Mouse (Mus musculus) limb, embryonic 14.5 days (tissue): ENCODE results near the gene Plce1. TPM values are rescaled to one million over a fixed set of nuclear protein-coding genes. Genes with fewer than 3 reads are reported as not detected.
A peak's percentile ranks its signal among the peaks of the same experiment; 100 is the strongest.

Experiments
- ATAC-seq: fragments of 200-750 bp; cut with Nextera tagmentation; 2 replicates; pipeline ENCODE4 v1.8.0; 2017; ENCODE audit warnings: low read depth, moderate number of reproducible peaks, moderate TSS enrichment; ENCODE audit not compliant: low FRiP score
- DNase-seq: peaks from one replicate; pipeline ENCODE4 v3.0.0-alpha.2; 2015; ENCODE audit warnings: low spot score
- H3K27ac ChIP-seq: fragments of 300-500 bp; sonication (generic); replicated peaks from 2 replicates; pipeline ENCODE4 v1.5.1; 2014; ENCODE audit warnings: low read depth, mild to moderate bottlenecking, low read length, moderate library complexity, mixed read lengths
- H3K27me3 ChIP-seq: fragments of 300-500 bp; sonication (generic); 2 replicates; pipeline ENCODE4 v1.6.1; 2014; ENCODE audit warnings: low read length, mixed read lengths; ENCODE audit not compliant: control insufficient read depth, insufficient read depth
- H3K36me3 ChIP-seq: fragments of 300-500 bp; sonication (generic); 2 replicates; pipeline ENCODE4 v1.6.1; 2014; ENCODE audit warnings: mild to moderate bottlenecking, low read length, moderate library complexity, mixed read lengths; ENCODE audit not compliant: control insufficient read depth, insufficient read depth
- H3K4me1 ChIP-seq: fragments of 300-500 bp; sonication (generic); 2 replicates; pipeline ENCODE4 v1.6.1; 2014; ENCODE audit warnings: antibody characterized with exemption, low read length, mixed read lengths; ENCODE audit not compliant: control insufficient read depth, insufficient read depth
- H3K4me2 ChIP-seq: fragments of 300-500 bp; sonication (generic); replicated peaks from 2 replicates; pipeline ENCODE4 v1.6.1; 2014; ENCODE audit warnings: low read depth, mild to moderate bottlenecking, low read length, moderate library complexity; ENCODE audit not compliant: severe bottlenecking
- H3K4me3 ChIP-seq: fragments of 300-500 bp; sonication (generic); replicated peaks from 2 replicates; pipeline ENCODE4 v1.5.1; 2014; ENCODE audit warnings: low read length
- H3K9ac ChIP-seq: fragments of 300-500 bp; sonication (generic); 2 replicates; pipeline ENCODE4 v1.6.1; 2014; ENCODE audit warnings: mild to moderate bottlenecking, low read depth, low read length, moderate library complexity; ENCODE audit not compliant: severe bottlenecking
- H3K9me3 ChIP-seq: fragments of 300-500 bp; sonication (generic); 2 replicates; pipeline ENCODE4 v1.6.1; 2016; ENCODE audit warnings: low read length; ENCODE audit not compliant: control insufficient read depth
- POLR2A ChIP-seq: fragments of 200-500 bp; IDR thresholded peaks from 2 replicates; pipeline ENCODE4 v1.8.0; 2012; ENCODE audit warnings: inconsistent platforms, mild to moderate bottlenecking, moderate library complexity, borderline replicate concordance; ENCODE audit not compliant: insufficient read depth, insufficient read length; ENCODE audit errors: extremely low read depth
- WGBS: fragments of 180-500 bp; shearing (Covaris S2); extraction: QIAGEN DNeasy Blood & Tissue Kit; methylation state at CpG from one replicate; pipeline ENCODE4 v1.1.7; 2014; 5-methylcytosine and 5-hydroxymethylcytosine counted together
- polyA plus RNA-seq, 2 experiments: library from polyadenylated mRNA; depleted of rRNA in 1 of 2; stranded (reverse) in 1 of 2; unstranded in 1 of 2; fragments of >200 nt; fragmentation: Nextera tagmentation in 1 of 2; extraction: Ambion mirVana in 1 of 2; gene quantifications; 2 replicates each; pipeline versions ENCODE4 v1.2.1 to v1.2.3; 2012 to 2014

The Plce1 gene
- polyA plus RNA-seq, 2 experiments = 12.6 to 13.3 TPM

DNA sequence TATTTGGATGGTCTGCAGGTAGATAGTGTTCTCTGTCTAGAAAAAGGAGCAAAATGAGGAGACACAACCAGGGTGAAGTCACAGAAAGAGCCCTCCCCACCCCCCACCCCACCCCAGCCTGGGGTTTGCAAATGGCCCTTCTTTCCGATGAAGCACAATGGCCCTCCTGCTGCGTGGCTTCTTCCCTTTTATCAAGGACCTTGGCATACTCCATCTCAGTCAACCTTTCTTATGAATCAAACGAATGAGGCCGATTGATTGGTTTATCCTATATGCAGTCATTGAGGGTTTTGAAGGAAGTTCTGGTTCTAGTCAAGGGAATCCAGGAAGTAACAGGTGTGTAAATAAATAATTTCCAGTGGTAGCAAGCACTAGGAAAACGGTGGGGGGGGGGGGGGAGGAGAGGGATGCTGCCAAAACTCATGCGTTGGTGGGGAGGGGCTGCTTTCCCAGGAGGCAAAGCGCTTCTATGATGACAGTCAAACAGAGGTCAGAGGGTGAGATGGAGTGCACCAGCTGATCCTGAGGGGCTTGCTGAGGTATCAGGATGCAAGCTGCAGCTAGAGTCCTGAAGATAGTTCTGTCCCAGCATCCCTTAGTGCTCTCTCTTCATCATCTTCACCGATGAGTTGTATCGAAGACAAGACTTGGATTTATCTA is 27.2 kb downstream of the Plce1 start:
- DNase-seq = no peak
- no peak for TF ChIP-seq POLR2A
- H3K4me3 ChIP-seq = no peak overlapping the region
- no peaks in the 10 kb centered on the region for H3K27me3 ChIP-seq
- no peak overlapping the region for H3K9ac ChIP-seq
- peak overlapping the region; percentile 63 for H3K27ac ChIP-seq
- 73% methylated on average over 9 of the region's 9 CpGs for WGBS
- H3K36me3 ChIP-seq = no peaks in the 10 kb centered on the region
- no peaks in the 10 kb centered on the region for H3K9me3 ChIP-seq
- no peak overlapping the region for H3K4me2 ChIP-seq
- peaks cover 12% of the 10 kb centered on the region for H3K4me1 ChIP-seq
- ATAC-seq = no peak

DNA sequence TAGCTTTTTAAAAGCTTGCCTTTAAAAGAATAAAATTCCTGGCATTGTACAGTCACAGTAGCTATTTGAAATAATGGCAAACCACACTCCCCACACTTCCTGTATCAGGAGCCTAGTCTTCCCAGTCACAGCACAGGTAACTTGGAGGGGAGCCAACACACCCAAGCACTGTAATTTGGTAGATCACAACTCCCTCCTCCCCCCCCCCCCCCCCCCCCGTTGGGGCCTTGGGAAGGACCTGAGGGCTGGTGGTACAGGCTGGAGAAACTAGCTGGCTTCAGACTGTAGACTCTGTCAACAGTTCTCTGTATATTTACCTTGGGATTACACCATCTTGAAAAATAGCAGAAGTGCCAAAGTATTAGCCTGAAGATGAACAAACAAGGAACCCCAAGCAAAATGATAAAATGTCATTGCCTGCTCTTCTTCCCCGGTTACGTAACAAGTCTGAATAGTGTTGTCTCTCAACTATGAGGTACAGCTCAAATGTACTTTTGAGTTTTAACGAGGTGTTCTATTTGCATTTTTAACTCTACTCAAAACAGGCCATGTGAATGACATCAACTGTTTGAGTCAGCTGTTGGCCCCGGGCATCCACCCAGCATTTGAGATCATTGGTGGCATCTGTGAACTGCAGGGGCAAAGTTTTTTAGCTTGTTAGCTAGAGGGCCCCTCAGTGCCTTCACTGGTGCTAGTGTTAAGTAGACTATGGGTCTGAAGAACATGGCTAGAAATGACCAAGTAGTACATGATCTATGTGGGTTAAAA is 33.7 kb downstream of the Plce1 start:
- H3K4me1 ChIP-seq = no peaks in the 10 kb centered on the region
- no peak overlapping the region for H3K4me3 ChIP-seq
- no peaks in the 10 kb centered on the region for H3K9me3 ChIP-seq
- 83% methylated on average over 4 of the region's 5 CpGs for WGBS
- TF ChIP-seq POLR2A = no peak
- no peak for DNase-seq
- H3K9ac ChIP-seq = no peak overlapping the region
- ATAC-seq = no peak
- H3K36me3 ChIP-seq = no peaks in the 10 kb centered on the region
- H3K27me3 ChIP-seq = no peaks in the 10 kb centered on the region
- H3K4me2 ChIP-seq = no peak overlapping the region
- no peak overlapping the region for H3K27ac ChIP-seq

DNA sequence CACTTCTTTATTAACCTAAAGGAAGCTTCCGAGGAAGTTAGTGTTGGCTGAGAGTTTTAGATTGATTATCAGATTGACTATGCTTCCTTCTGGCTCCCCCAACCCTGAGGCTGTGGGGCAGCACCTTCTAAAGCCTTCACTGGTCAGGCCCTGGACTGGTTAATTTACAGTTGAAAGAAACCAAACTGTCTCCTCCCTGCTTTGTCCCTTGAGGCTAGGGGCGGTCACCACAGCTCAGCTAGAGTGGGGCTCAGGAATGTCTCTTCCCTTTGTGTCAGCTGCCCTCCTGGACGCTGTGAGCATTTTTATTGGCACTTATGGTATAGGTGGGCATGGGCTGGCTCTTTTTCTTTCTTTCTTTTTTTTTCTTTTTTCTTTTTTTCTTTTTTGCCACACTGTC is 45.9 kb downstream of the Plce1 start:
- TF ChIP-seq POLR2A = no peak
- no peak overlapping the region for H3K27ac ChIP-seq
- H3K9ac ChIP-seq = no peak overlapping the region
- no peak overlapping the region for H3K4me2 ChIP-seq
- DNase-seq (no peak), ATAC-seq (no peak)
- peaks cover 9% of the 10 kb centered on the region for H3K9me3 ChIP-seq
- peaks cover 16% of the 10 kb centered on the region for H3K36me3 ChIP-seq
- H3K4me1 ChIP-seq = no peaks in the 10 kb centered on the region
- H3K4me3 ChIP-seq = no peak overlapping the region
- WGBS = 32% methylated on average over 3 of the region's 3 CpGs
- no peaks in the 10 kb centered on the region for H3K27me3 ChIP-seq

DNA sequence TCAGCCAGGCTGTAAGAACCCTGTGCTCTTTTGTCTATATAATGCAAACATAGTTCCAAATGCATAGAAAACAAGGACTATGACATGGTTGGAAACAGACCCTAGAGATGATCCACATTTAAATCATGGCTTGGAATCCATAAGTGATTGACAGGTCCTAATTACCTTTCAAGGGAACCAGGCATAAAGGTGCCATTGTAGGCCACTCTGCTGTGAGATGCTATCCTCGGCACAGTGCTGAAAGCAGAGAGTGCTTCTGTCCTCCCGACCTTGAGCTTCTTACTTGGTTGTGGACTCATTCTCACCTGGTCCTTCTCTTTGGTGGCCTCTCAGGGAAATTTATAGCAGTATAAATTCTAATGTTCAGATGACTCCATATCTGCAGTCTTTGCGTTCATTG is 46.6 kb downstream of the Plce1 start:
- Histone ChIP-seq H3K27me3 (no peaks in the 10 kb centered on the region), H3K27ac (no peak overlapping the region), H3K4me2 (no peak overlapping the region), H3K4me1 (no peaks in the 10 kb centered on the region), H3K4me3 (no peak overlapping the region), H3K9ac (no peak overlapping the region), H3K36me3 (peaks cover 16% of the 10 kb centered on the region), H3K9me3 (peaks cover 9% of the 10 kb centered on the region)
- DNase-seq (no peak), ATAC-seq (no peak)
- WGBS = 55% methylated on average over 3 of the region's 3 CpGs
- TF ChIP-seq POLR2A = no peak

DNA sequence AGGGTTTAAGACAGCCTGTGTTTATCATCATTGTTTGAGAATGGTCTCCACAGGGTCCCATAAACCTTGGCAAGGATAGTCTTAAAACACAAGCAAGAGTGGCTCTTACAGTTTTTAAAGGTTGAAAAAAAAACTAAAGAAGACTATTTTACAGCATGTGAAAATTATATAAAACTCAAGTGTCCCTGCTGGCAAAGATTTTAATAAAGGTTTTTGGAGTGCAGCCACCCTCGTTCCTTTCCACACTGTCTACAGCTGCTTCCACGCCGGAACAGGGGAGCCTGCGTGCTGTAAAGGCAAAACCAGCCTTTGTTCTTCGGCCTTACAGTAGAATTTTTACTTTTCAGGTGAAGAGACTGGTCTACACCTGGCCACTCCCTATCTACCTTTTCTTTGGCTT is 52.3 kb downstream of the Plce1 start:
- DNase-seq = peak; percentile 75
- Histone ChIP-seq H3K9me3 (no peaks in the 10 kb centered on the region), H3K4me3 (no peak overlapping the region), H3K4me2 (no peak overlapping the region), H3K9ac (no peak overlapping the region), H3K27ac (peak overlapping the region; percentile 55; the same call in 1 of the 2 replicates), H3K27me3 (no peaks in the 10 kb centered on the region), H3K36me3 (no peaks in the 10 kb centered on the region), H3K4me1 (peaks cover 27% of the 10 kb centered on the region)
- TF ChIP-seq POLR2A = no peak
- 23% methylated on average over 5 of the region's 5 CpGs for WGBS
- ATAC-seq = peak; percentile 53; the same call in 1 of the 2 replicates
